Mouse (Mus musculus): Measurements from ENCODE around the gene Gm28047.

The Gm28047 gene

GRCm38 (mm10) chr15:102546677-102547427 lies 78.0 kb downstream of the Gm28047 start:
- DNase-seq: no peak

- no peak for DNase-seq
Measured at GRCm38 (mm10) chr15:102546246-102546645, 78.6 kb downstream of the Gm28047 start.

GRCm38 (mm10) chr15:102544801-102545200 lies 80.1 kb downstream of the Gm28047 start:
- no peak for DNase-seq

- DNase-seq: no peak
Measured at GRCm38 (mm10) chr15:102533926-102534325, 90.9 kb downstream of the Gm28047 start.

- DNase-seq: no peak
Measured at GRCm38 (mm10) chr15:102532106-102532900, 92.6 kb downstream of the Gm28047 start.

GRCm38 (mm10) chr15:102531586-102531985 lies 93.3 kb downstream of the Gm28047 start:
- DNase-seq: no peak

GRCm38 (mm10) chr15:102530566-102530965 lies 94.3 kb downstream of the Gm28047 start:
- DNase-seq: no peak

- DNase-seq: no peak
Measured at GRCm38 (mm10) chr15:102528396-102528795, 96.5 kb downstream of the Gm28047 start.

- DNase-seq: peak; percentile 62
Measured at GRCm38 (mm10) chr15:102527936-102528335, 96.9 kb downstream of the Gm28047 start.

GRCm38 (mm10) chr15:102526111-102527002 lies 98.5 kb downstream of the Gm28047 start:
- DNase-seq: peak; percentile 41

- DNase-seq: peak; percentile 85
Measured at GRCm38 (mm10) chr15:102524892-102525485, 99.9 kb downstream of the Gm28047 start, which contains the start of gene Npff. Npff (minus strand) TSS chr15:102524942.

- DNase-seq: no peak
Measured at GRCm38 (mm10) chr15:102521480-102521879, 103.4 kb downstream of the Gm28047 start.

- no peak for DNase-seq
Measured at GRCm38 (mm10) chr15:102520416-102520815, 104.5 kb downstream of the Gm28047 start.

GRCm38 (mm10) chr15:102519211-102520141 lies 105.4 kb downstream of the Gm28047 start:
- DNase-seq: peak; percentile 23

GRCm38 (mm10) chr15:102518859-102519201 lies 106.0 kb downstream of the Gm28047 start:
- DNase-seq: no peak

- DNase-seq: peak; percentile 97
Measured at GRCm38 (mm10) chr15:102517976-102518858, 106.7 kb downstream of the Gm28047 start, which contains the start of gene Tarbp2. Tarbp2 (plus strand) TSS chr15:102518192.

GRCm38 (mm10) chr15:102517631-102517975 lies 107.3 kb downstream of the Gm28047 start:
- DNase-seq: no peak

- DNase-seq: peak; percentile 77
Measured at GRCm38 (mm10) chr15:102516728-102517404, 108.0 kb downstream of the Gm28047 start, which contains the start of gene Map3k12. Map3k12 (minus strand) TSS chr15:102517064.

GRCm38 (mm10) chr15:102516293-102516692 lies 108.6 kb downstream of the Gm28047 start:
- DNase-seq: no peak

- DNase-seq: no peak
Measured at GRCm38 (mm10) chr15:102515791-102516190, 109.1 kb downstream of the Gm28047 start.

All from thymus, postnatal 4 days (tissue).